Mouse (Mus musculus): Measurements from ENCODE around the gene Rnf150. TPM values are rescaled to one million over a fixed set of nuclear protein-coding genes. Genes with fewer than 3 reads are reported as not detected.

Gene Rnf150
- total and polyA plus RNA-seq, 2 experiments: 0.24 to 0.92 TPM

DNA sequence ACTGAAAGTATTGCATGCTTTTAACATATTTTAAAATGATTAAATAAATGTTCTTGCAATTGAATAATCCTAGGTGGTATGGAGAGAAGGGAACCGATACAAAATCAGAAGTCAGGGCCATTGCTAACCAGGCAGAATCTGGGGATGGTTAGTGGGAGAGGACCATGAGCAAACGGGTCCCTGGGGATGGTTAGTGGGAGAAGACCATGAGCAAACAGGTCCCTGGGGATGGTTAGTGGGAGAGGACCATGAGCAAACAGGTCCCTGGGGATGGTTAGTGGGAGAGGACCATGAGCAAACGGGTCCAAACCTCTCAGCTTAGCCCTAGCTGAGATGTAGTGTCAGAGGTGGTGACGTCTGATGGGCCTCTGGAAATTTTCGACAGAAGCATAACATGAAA lies 247.0 kb downstream of the Rnf150 start:
- Histone ChIP-seq H3K27me3 (ENCODE audit: control insufficient read depth, insufficient read depth, low read length) (no peaks in the 10 kb centered on the region), H3K9ac (ENCODE audit: low read depth, low read length) (no peak overlapping the region), H3K4me3 (ENCODE audit: insufficient read depth, low read depth, low read length) (no peak overlapping the region), H3K27ac (replicated peaks; ENCODE audit: insufficient read depth, low read depth, low read length) (no peak overlapping the region), H3K36me3 (ENCODE audit: control insufficient read depth, insufficient read depth, low read length) (no peaks in the 10 kb centered on the region), H3K4me1 (ENCODE audit: control insufficient read depth, insufficient read depth, low read length) (no peaks in the 10 kb centered on the region), H3K79me2 (ENCODE audit: control insufficient read depth, insufficient read depth, low read length) (no peaks in the 10 kb centered on the region)
- DNase-seq (ENCODE audit: extremely low read depth, low read depth, low spot score): no peak
- TF ChIP-seq POLR2A (IDR thresholded peaks at IDR 0.05; ENCODE audit: extremely low read depth, insufficient read depth, low read length): no peak
- TF ChIP-seq CTCF (IDR thresholded peaks at IDR 0.05; ENCODE audit: low read depth, low read length): no peak
- WGBS: 89% methylated on average over 5 of the region's 5 CpGs

DNA sequence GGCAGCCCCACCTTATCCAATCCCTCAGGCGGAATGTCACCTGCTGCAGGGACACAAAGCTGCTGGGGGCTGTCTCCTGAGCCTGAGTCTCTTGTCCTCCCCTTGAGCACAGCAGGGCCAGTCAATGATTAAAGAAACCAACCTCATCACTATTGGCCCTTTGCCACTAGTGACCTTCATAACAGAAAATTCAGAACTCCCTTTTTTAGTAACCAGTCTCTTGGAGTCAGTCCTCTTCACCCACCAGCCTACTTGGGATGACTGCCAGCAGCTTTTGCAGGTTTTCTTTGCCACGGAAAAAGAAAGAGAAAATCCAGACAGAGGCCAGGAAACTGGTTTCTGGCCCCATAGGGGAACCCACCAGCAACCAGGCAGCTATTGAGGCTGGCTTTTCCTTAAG lies 271.9 kb downstream of the Rnf150 start:
- 42% methylated on average over 2 of the region's 2 CpGs for WGBS
- no peaks in the 10 kb centered on the region for H3K79me2 ChIP-seq (ENCODE audit: control insufficient read depth, insufficient read depth, low read length)
- H3K36me3 ChIP-seq (ENCODE audit: control insufficient read depth, insufficient read depth, low read length): no peaks in the 10 kb centered on the region
- no peaks in the 10 kb centered on the region for H3K27me3 ChIP-seq (ENCODE audit: control insufficient read depth, insufficient read depth, low read length)
- H3K4me1 ChIP-seq (ENCODE audit: control insufficient read depth, insufficient read depth, low read length): no peaks in the 10 kb centered on the region
- no peak for DNase-seq (ENCODE audit: extremely low read depth, low read depth, low spot score)
- H3K27ac ChIP-seq (replicated peaks; ENCODE audit: insufficient read depth, low read depth, low read length): no peak overlapping the region
- H3K4me3 ChIP-seq (ENCODE audit: insufficient read depth, low read depth, low read length): no peak overlapping the region
- H3K9ac ChIP-seq (ENCODE audit: low read depth, low read length): no peak overlapping the region
- TF ChIP-seq POLR2A (IDR thresholded peaks at IDR 0.05; ENCODE audit: extremely low read depth, insufficient read depth, low read length) (no peak), CTCF (IDR thresholded peaks at IDR 0.05; ENCODE audit: low read depth, low read length) (no peak)

DNA sequence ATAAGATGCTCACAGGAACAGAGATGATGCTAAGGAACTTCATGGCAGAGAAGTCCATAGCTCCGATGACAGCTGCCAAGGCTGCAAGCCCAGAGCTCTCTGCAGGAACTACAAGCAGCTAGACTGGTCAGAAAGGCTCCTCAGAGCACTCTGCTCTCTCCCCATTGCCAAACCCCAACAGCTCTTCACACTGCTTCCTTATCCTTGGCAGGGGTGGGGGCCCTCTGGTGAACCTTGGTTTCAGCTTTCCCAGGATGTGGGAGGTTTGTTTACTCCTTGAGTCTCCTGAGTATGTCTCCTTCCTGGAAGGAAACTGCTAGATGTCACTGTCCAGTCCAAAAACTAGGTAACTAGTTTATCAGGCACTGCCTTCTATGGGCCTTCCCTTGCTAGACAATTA lies 276.9 kb downstream of the Rnf150 start:
- no peak overlapping the region for H3K27ac ChIP-seq (replicated peaks; ENCODE audit: insufficient read depth, low read depth, low read length)
- TF ChIP-seq CTCF (IDR thresholded peaks at IDR 0.05; ENCODE audit: low read depth, low read length): no peak
- TF ChIP-seq POLR2A (IDR thresholded peaks at IDR 0.05; ENCODE audit: extremely low read depth, insufficient read depth, low read length): no peak
- no peaks in the 10 kb centered on the region for H3K27me3 ChIP-seq (ENCODE audit: control insufficient read depth, insufficient read depth, low read length)
- H3K9ac ChIP-seq (ENCODE audit: low read depth, low read length): no peak overlapping the region
- no peaks in the 10 kb centered on the region for H3K79me2 ChIP-seq (ENCODE audit: control insufficient read depth, insufficient read depth, low read length)
- H3K36me3 ChIP-seq (ENCODE audit: control insufficient read depth, insufficient read depth, low read length): no peaks in the 10 kb centered on the region
- no peak overlapping the region for H3K4me3 ChIP-seq (ENCODE audit: insufficient read depth, low read depth, low read length)
- 71% methylated on average over 1 of the region's 1 CpGs for whole genome bisulfite sequencing
- DNase-seq (ENCODE audit: extremely low read depth, low read depth, low spot score): no peak
- H3K4me1 ChIP-seq (ENCODE audit: control insufficient read depth, insufficient read depth, low read length): no peaks in the 10 kb centered on the region

DNA sequence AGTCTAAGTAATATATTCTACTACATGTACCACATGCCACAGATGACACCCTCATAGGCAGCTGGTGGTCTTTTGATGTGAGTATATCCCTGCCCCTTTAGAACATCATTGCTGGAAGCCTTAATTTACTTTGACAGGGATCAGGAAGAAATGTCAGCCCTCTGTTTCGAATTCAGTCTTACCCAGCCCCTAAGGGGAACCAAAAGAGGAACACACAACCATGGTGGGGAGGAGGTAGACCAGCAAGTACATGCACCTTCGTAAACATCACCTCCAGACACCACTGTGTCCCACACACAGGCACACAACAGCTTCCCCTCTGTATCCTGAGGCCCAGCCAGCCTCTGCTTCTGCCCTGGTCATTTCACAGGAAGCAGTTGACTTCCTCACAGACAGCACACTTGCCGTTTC lies 277.6 kb downstream of the Rnf150 start:
- Histone ChIP-seq H3K4me3 (ENCODE audit: insufficient read depth, low read depth, low read length) (no peak overlapping the region), H3K79me2 (ENCODE audit: control insufficient read depth, insufficient read depth, low read length) (no peaks in the 10 kb centered on the region), H3K4me1 (ENCODE audit: control insufficient read depth, insufficient read depth, low read length) (no peaks in the 10 kb centered on the region), H3K27ac (replicated peaks; ENCODE audit: insufficient read depth, low read depth, low read length) (no peak overlapping the region), H3K36me3 (ENCODE audit: control insufficient read depth, insufficient read depth, low read length) (no peaks in the 10 kb centered on the region), H3K27me3 (ENCODE audit: control insufficient read depth, insufficient read depth, low read length) (no peaks in the 10 kb centered on the region), H3K9ac (ENCODE audit: low read depth, low read length) (no peak overlapping the region)
- no peak for TF ChIP-seq POLR2A (IDR thresholded peaks at IDR 0.05; ENCODE audit: extremely low read depth, insufficient read depth, low read length)
- no peak for TF ChIP-seq CTCF (IDR thresholded peaks at IDR 0.05; ENCODE audit: low read depth, low read length)
- 65% methylated on average over 3 of the region's 3 CpGs for WGBS
- DNase-seq (ENCODE audit: extremely low read depth, low read depth, low spot score): peak; percentile 28

Other genes starting within 250 kb of the Rnf150 start
- gene Zfp330, start 89.2 kb upstream of the Rnf150 start, total RNA-seq (2014; rRNA removed): 21.0 and 26.0 TPM in 2 replicates
- 6.2 and 9.2 TPM in 2 replicates for gene Zfp330, start 89.2 kb upstream of the Rnf150 start, polyA plus RNA-seq (2012; rRNA removed)

Measured in liver, adult 2 months (tissue).